14 mouse cellular contexts compared by ENCODE assay signal in the genomic region with DNA sequence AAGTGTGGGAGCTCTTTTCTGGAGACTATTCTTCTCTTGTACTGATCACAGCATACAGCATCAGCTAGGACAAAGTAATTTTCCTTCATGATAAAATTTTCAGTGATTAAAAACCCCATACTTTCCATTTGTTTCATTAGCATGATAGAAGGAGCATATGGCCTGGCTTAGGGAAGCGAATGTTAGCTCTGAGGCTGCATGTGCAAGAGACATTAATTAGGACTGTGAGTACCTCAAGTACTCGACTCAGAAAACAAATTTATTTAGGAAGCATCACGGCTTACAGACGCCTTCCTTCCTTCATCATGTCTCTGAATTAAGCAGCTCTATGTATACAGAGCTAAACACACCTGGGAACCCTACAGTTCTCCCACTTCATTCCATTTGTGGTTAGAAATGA.
"Had no signal": no experiment of that assay in that cellular context is flagged by ENCODE, and none has a peak within 500 bp of the region (broad histone marks: within the 10 kb centered on the region; RNA-seq: fewer than 3 reads in every experiment).

No protein-coding gene starts in this region.

- H3K4me2 ChIP-seq: intestine, embryonic 15.5 days; liver, embryonic 11.5 days; liver, embryonic 15.5 days; neural tube, embryonic 12.5 days had no signal

- H3K9me3 ChIP-seq: intestine, embryonic 15.5 days; limb, embryonic 10.5 days; liver, embryonic 15.5 days; neural tube, embryonic 12.5 days had no signal

- H3K4me3 ChIP-seq: intestine, embryonic 15.5 days; limb, embryonic 10.5 days; liver, embryonic 15.5 days; neural tube, embryonic 12.5 days had no signal

- H3K27me3 ChIP-seq: intestine, embryonic 15.5 days; liver, embryonic 15.5 days; neural tube, embryonic 12.5 days had no signal

- H3K4me1 ChIP-seq: intestine, embryonic 15.5 days; liver, embryonic 15.5 days had no signal

- H3K36me3 ChIP-seq: intestine, embryonic 15.5 days; limb, embryonic 10.5 days; liver, embryonic 15.5 days; neural tube, embryonic 12.5 days had no signal

- H3K9ac ChIP-seq: intestine, embryonic 15.5 days; liver, embryonic 15.5 days; neural tube, embryonic 12.5 days had no signal

- DNase-seq: kidney, adult 18-20 months; lung, adult 2 months; lung, postnatal 36 days; midbrain, embryonic 14.5 days; right cerebral cortex, postnatal 4 days; spleen, adult 18-20 months; thymus, adult 18-20 months; thymus, postnatal 14 days had no signal

- H3K27ac ChIP-seq: intestine, embryonic 15.5 days; limb, embryonic 10.5 days; liver, embryonic 15.5 days; neural tube, embryonic 12.5 days had no signal

- ATAC-seq: intestine, embryonic 15.5 days; lung, postnatal 0 days had no signal
